Mouse (Mus musculus) intestine, postnatal 0 days (tissue): ENCODE data around the gene Ppm1j. TPM values are rescaled to one million over a fixed set of nuclear protein-coding genes. Genes with fewer than 3 reads are reported as not detected.

Source experiments
- ATAC-seq: fragments of 200-750 bp; cut with Nextera tagmentation; 2 replicates; pipeline ENCODE4 v1.8.0; 2017; ENCODE audit warnings: mild to moderate bottlenecking, moderate TSS enrichment, moderate library complexity
- H3K27ac ChIP-seq: fragments of 300-500 bp; sonication (generic); 2 replicates; pipeline ENCODE4 v1.5.1; 2014; ENCODE audit warnings: mild to moderate bottlenecking, low read depth, low read length, moderate library complexity
- H3K27me3 ChIP-seq: fragments of 300-500 bp; sonication (generic); replicated peaks from 2 replicates; pipeline ENCODE4 v1.6.1; 2014; ENCODE audit warnings: low read length, mixed read lengths; ENCODE audit not compliant: control insufficient read depth, insufficient read depth
- H3K36me3 ChIP-seq: fragments of 300-500 bp; sonication (generic); 2 replicates; pipeline ENCODE4 v1.6.1; 2014; ENCODE audit warnings: mild to moderate bottlenecking, moderate library complexity; ENCODE audit not compliant: control insufficient read depth, insufficient read depth
- H3K4me1 ChIP-seq: fragments of 300-500 bp; sonication (generic); replicated peaks from 2 replicates; pipeline ENCODE4 v1.6.1; 2014; ENCODE audit warnings: antibody characterized with exemption, low read length, mixed read lengths; ENCODE audit not compliant: control insufficient read depth, insufficient read depth
- H3K4me2 ChIP-seq: fragments of 300-500 bp; sonication (generic); replicated peaks from 2 replicates; pipeline ENCODE4 v1.6.1; 2014; ENCODE audit warnings: low read depth, mild to moderate bottlenecking, moderate library complexity
- H3K4me3 ChIP-seq: fragments of 300-500 bp; sonication (generic); 2 replicates; pipeline ENCODE4 v1.5.1; 2014; ENCODE audit warnings: low read depth, low read length
- H3K9ac ChIP-seq: fragments of 300-500 bp; sonication (generic); 2 replicates; pipeline ENCODE4 v1.6.1; 2014; ENCODE audit warnings: mild to moderate bottlenecking, low read depth, low read length
- H3K9me3 ChIP-seq: fragments of 300-500 bp; sonication (generic); 2 replicates; pipeline ENCODE4 v1.6.1; 2016; ENCODE audit warnings: mixed run types; ENCODE audit not compliant: control insufficient read depth
- CTCF ChIP-seq: sonication (generic); IDR thresholded peaks from 2 replicates; pipeline ENCODE4 v1.5.1; 2016; ENCODE audit warnings: low read depth, mild to moderate bottlenecking, control low read depth, antibody characterized with exemption, moderate library complexity
- WGBS: fragments of 180-500 bp; shearing (Covaris S2); extraction: QIAGEN DNeasy Blood & Tissue Kit; methylation state at CpG from one replicate; pipeline ENCODE4 v1.1.7; 2014; 5-methylcytosine and 5-hydroxymethylcytosine counted together
- polyA plus RNA-seq: library from polyadenylated mRNA; unstranded; fragments of >200 nt; fragmentation: Nextera tagmentation; extraction: Ambion mirVana; gene quantifications from 2 replicates; pipeline ENCODE4 v1.2.1, GENCODE M21; 2015

The Ppm1j gene
- polyA plus RNA-seq, 1 experiment from 2014 or later, result 24.4 TPM

DNA sequence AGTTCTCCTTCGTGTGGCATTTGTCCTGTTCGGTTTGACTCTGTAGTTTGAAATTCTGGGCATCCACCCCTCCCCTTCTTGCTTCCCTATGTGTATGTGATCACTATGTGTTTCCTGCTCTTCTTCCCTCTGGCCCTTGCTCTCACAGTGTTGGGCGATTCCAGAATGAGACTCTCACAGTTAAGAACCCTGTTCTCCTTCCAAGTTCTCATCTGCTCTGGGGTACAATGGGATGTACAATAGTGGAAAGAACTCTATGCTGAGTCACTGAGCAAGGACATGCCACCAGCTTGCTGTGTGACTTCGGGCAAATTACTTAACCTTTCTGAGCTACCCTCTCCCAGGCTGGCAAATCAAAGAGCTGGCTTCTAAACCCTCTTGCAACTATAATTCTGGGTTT, 13.1 kb upstream of the Ppm1j start:
- Histone ChIP-seq H3K4me1 (no peaks in the 10 kb centered on the region), H3K9me3 (no peaks in the 10 kb centered on the region), H3K36me3 (no peaks in the 10 kb centered on the region), H3K9ac (no peak overlapping the region), H3K27ac (no peak overlapping the region), H3K4me3 (no peak overlapping the region), H3K27me3 (no peaks in the 10 kb centered on the region), H3K4me2 (no peak overlapping the region)
- 78% methylated on average over 4 of the region's 4 CpGs for WGBS
- TF ChIP-seq CTCF, result no peak
- ATAC-seq, result no peak

DNA sequence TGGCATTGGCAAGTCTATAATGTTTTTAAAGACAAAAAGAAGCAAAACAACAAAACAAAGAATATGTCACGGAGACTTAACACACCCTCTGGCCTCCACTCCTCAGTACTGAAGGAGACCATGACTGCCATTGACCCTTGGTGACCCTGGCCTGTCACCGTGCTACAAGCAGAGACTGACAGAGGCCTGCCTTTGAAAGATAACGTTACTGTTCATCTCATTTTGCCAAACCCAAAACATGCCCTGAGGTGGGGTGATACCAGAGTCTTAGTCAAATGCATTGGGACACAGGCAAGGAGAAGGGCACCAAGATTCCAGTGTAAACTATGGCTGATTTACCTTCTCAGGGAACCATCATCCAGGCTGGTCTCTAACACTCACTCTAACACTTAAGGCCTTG, 11.7 kb upstream of the Ppm1j start:
- Histone ChIP-seq H3K4me3 (no peak overlapping the region), H3K36me3 (no peaks in the 10 kb centered on the region), H3K27me3 (no peaks in the 10 kb centered on the region), H3K4me1 (no peaks in the 10 kb centered on the region), H3K9me3 (no peaks in the 10 kb centered on the region), H3K9ac (no peak overlapping the region), H3K27ac (no peak overlapping the region), H3K4me2 (no peak overlapping the region)
- 73% methylated on average over 3 of the region's 3 CpGs for WGBS
- no peak for ATAC-seq
- no peak for TF ChIP-seq CTCF

DNA sequence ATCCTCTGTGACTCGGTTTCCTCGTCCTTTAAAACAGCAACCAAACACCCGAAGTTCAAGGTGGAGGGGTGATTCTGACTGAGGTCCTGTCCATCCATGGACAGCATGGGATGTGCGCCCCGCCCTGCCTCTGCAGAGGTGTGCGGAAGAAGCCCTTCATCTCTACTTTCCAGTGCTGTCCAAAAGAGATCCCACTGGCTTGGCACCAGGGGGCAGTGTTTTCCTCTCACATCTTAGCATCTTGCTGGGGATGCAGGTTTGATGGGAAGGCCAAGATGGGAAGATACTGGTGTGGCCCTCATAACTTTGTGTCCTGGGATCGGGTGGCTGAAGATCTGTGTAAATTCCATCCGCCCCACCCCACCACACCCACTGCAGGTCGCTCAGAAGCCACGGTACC, 10.8 kb upstream of the Ppm1j start:
- H3K4me1 ChIP-seq, result no peaks in the 10 kb centered on the region
- no peak overlapping the region for H3K27ac ChIP-seq
- H3K36me3 ChIP-seq, result no peaks in the 10 kb centered on the region
- no peak overlapping the region for H3K9ac ChIP-seq
- no peak overlapping the region for H3K4me2 ChIP-seq
- H3K27me3 ChIP-seq, result no peaks in the 10 kb centered on the region
- H3K9me3 ChIP-seq, result no peaks in the 10 kb centered on the region
- H3K4me3 ChIP-seq, result no peak overlapping the region
- peak; percentile 85 for TF ChIP-seq CTCF
- ATAC-seq, result peak; percentile 31; the same call in 1 of the 2 replicates
- 44% methylated on average over 10 of the region's 10 CpGs for WGBS

DNA sequence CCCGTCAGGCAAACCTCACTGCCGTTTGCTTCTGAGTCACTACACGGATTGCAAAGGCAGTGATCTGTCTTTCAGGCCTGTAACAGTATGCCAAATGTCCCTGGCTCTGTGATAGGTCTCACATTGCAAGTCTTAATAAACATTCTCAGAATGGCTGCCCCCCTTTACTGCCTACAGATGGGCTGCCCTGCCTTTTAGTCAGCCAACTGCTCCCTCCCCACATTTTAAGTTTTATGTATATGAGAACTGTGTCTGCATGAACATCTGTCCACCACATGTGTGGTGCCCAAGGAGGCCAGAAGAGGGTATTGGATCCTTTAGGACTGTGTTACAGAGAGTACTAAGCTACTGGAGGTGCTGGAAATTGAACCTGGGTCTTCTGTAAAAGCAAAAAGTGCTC, 9.9 kb upstream of the Ppm1j start:
- Histone ChIP-seq H3K4me2 (no peak overlapping the region), H3K4me1 (no peaks in the 10 kb centered on the region), H3K36me3 (no peaks in the 10 kb centered on the region), H3K27ac (no peak overlapping the region), H3K9ac (no peak overlapping the region), H3K9me3 (no peaks in the 10 kb centered on the region), H3K27me3 (no peaks in the 10 kb centered on the region), H3K4me3 (no peak overlapping the region)
- TF ChIP-seq CTCF, result no peak
- 65% methylated on average over 3 of the region's 3 CpGs for WGBS
- ATAC-seq, result no peak

DNA sequence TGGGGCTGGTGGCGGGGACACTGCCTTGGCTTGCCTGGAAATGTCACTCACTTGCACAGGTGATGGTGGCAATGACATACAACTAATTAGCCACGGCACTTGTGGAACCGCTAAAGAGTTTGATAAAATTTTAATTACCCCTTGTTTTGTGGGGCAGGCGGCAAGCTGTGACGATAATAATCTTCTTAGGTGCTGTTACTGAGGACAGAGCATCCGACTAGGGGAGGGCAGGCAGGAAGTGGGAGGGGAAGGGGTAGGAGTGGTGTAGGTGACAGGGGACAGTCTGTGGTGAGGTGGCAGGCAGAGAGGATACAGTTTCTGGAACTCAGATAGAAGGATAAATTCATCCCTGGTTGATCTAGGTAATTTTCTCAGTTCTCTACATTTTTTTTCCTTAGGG, 9.4 kb upstream of the Ppm1j start:
- Histone ChIP-seq H3K27me3 (peaks cover 5% of the 10 kb centered on the region), H3K4me2 (no peak overlapping the region), H3K27ac (no peak overlapping the region), H3K4me3 (no peak overlapping the region), H3K9me3 (no peaks in the 10 kb centered on the region), H3K9ac (no peak overlapping the region), H3K4me1 (no peaks in the 10 kb centered on the region), H3K36me3 (no peaks in the 10 kb centered on the region)
- 59% methylated on average over 6 of the region's 6 CpGs for WGBS
- no peak for ATAC-seq
- TF ChIP-seq CTCF, result no peak

GRCm38 (mm10) chr3:104773301-104773700, 7.6 kb upstream of the Ppm1j start:
- Histone ChIP-seq H3K4me2 (no peak overlapping the region), H3K4me3 (no peak overlapping the region), H3K9me3 (no peaks in the 10 kb centered on the region), H3K4me1 (no peaks in the 10 kb centered on the region), H3K27ac (no peak overlapping the region), H3K36me3 (no peaks in the 10 kb centered on the region), H3K9ac (no peak overlapping the region), H3K27me3 (peaks cover 22% of the 10 kb centered on the region)
- no peak for TF ChIP-seq CTCF
- ATAC-seq, result no peak
- 87% methylated on average over 7 of the region's 7 CpGs for WGBS

DNA sequence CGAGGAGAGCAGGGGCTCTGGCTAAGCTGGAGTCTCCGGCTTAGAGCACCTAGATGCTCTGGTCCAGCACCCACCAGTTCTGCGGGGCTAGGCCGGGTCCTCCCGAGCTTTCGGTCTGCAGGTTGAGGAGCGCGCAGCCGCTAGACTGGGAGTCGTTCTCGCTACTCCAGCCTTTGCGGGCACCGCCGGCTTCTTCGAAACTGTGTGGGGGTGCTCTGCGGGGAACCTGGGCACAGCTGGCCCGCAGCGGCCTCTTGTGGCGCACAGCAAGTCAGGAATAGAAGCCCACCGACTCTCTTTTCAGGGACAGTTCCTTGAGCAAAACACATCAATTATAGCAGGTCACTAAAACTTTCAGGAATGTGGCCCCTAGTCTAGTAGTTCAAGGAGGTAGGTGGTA, 3.5 kb upstream of the Ppm1j start:
- Histone ChIP-seq H3K9ac (no peak overlapping the region), H3K27ac (no peak overlapping the region), H3K9me3 (no peaks in the 10 kb centered on the region), H3K36me3 (no peaks in the 10 kb centered on the region), H3K4me1 (peaks cover 13% of the 10 kb centered on the region; the same call in 1 of the 2 replicates), H3K4me3 (peak overlapping the region; percentile 40), H3K4me2 (peak overlapping the region; percentile 63), H3K27me3 (peaks cover 46% of the 10 kb centered on the region)
- TF ChIP-seq CTCF, result peak; percentile 69
- no peak for ATAC-seq
- WGBS, result under 1% methylated on average over 20 of the region's 20 CpGs
